Mouse (Mus musculus) frontal cortex, postnatal 36 days (tissue): ENCODE data around the gene Olr1.
"Not testable (repeated sequence)": the region's sequence is repeated elsewhere in the genome, so short reads cannot be mapped to it uniquely, and the experiment has no call there.

Experiments used
- DNase-seq, 2 experiments: peaks; one replicate each; pipeline ENCODE4 v3.0.0; 2022; ENCODE audit warnings: low spot score in 2 of 2

Gene Olr1

GRCm38 (mm10) chr6:129512868-129513267, 5.9 kb upstream of the Olr1 start:
- DNase-seq, result no peak

DNA sequence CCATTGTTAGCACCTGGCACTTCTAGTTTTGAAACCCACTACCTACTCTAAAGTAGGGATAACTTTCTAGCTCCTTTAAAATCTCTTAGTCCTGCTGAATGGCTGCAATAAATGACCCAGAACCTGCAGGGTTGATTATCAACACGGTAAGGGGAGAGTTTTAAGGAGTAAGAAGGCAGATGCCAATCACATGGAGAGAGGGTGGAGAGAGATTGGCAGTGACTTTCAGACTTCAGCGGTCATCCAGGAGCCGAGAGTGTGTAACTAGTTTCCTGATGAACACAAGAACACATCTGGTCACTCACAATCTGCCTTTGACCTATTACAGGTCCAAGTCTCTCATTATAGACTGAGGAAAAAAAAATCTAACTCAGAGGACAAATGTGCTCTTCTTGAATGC, 5.4 kb upstream of the Olr1 start, which contains the start of gene Tmem52b:
Gene Tmem52b (plus strand): TSS at position 189 of the 400 bp plus-strand sequence.
- no peak for DNase-seq

DNA sequence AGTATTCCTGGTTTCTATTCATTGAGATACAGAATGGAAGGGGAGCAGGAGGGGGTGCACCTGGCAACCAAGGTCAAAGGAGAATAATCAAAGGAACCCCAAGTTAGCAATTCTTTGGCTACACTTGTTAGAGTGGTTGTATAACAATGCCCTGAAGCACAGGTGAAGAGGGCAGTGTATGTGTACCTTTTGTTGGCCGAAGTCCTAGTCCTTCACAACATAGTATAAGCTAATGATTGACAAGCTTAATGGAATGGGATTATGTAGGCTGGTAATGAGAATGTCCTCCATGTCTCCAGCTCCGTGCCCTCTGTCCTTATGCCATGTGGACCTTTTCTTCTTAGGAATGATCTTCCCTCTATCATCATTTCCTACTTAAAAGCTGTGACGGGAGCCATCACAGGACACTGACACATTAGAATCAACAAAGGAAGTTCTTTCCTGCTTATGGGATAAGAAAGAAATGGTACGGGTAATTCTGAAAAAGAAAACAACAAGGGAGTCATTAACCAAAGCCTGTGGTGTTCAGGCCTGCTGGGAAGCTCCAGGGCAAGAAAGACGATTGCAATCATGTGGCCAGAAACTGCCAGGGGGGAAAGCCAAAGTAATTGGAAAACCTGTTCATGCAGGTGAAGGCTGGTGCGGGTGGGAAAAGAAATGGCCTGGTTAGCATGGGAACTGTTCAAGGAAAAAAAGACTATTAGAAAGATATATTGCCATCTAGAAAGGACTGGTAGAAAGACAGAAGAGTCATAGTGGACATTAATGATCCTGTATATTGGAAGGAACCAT, 3.4 kb upstream of the Olr1 start:
- DNase-seq, result no peak

- DNase-seq, result no peak
These were observed 3.5 kb downstream of the Olr1 start for GRCm38 (mm10) chr6:129503471-129503870.

GRCm38 (mm10) chr6:129499516-129499915, 7.4 kb downstream of the Olr1 start:
- DNase-seq, result not testable (repeated sequence)

DNA sequence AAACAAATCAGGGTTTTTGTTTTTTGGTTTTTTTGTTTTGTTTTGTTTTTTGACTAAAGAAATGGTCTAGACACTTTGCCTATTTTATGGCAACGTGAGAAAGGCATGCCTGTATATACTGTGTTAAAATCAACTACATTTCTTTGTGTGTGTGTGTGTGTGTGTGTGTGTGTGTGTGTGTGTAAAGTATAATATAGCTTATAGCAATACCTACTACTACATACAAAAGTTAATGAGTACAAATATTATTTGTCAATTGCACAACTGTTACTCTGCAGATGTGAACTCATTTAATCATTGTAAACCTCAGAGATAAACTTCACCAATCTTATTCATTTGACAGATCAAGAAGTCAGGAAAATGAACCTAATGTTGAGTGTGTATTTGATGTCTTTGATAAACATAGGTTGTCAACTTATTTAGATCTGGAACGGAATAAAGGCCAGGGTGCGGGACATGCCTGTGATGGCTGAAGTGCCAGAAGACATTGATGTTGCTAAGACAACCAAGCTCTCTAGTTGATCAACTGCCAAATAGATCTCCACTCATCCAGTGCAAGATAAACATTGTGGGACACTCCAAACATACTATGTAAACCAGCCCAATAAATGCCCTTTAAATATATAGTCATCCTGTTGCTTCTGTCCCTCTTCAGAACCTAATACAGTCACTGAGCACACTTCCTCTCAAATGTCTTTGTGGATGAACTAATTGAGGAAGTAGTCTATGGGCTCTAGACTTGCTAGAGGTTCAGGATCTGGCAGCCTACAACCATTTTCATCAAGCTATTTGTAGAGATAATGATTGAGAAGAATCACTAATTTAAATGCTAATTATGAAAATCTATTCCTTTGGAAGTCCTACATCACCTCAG, 9.4 kb downstream of the Olr1 start:
- DNase-seq, result no peak

DNA sequence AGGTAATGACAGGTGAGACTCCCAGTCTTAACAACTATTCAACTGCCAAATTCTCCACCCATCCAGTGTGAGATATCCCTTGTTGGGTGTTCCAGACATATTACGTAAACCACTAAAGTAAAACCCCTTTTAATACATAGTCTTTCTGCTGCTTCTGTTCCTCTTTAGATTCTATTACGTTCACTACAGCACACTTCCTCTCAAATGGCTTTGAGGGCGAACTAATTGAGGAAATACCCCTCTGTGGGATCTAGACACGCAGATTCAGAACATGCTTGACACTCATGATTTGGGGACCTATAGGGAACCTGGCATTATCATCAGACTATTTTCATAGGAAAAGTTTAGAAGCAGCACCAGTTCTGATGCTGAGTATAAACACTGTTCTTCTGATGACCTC, 12.0 kb downstream of the Olr1 start:
- no peak for DNase-seq

GRCm38 (mm10) chr6:129480089-129480958, 26.6 kb downstream of the Olr1 start:
- peak in 1 of 2 experiments; percentile 14 for DNase-seq

- peak in 1 of 2 experiments; percentile 9 for DNase-seq
These were observed 30.4 kb downstream of the Olr1 start for GRCm38 (mm10) chr6:129476404-129477126.

- no peak for DNase-seq
These were observed 34.3 kb downstream of the Olr1 start for GRCm38 (mm10) chr6:129472627-129473026.

- DNase-seq, result no peak
These were observed 35.6 kb downstream of the Olr1 start for GRCm38 (mm10) chr6:129471386-129471785.

- DNase-seq, result peak in 1 of 2 experiments; percentile 1
These were observed 55.4 kb downstream of the Olr1 start, which contains the start of gene Clec1a for GRCm38 (mm10) chr6:129451411-129452039. Gene Clec1a (minus strand): TSS chr6:129452000.

DNA sequence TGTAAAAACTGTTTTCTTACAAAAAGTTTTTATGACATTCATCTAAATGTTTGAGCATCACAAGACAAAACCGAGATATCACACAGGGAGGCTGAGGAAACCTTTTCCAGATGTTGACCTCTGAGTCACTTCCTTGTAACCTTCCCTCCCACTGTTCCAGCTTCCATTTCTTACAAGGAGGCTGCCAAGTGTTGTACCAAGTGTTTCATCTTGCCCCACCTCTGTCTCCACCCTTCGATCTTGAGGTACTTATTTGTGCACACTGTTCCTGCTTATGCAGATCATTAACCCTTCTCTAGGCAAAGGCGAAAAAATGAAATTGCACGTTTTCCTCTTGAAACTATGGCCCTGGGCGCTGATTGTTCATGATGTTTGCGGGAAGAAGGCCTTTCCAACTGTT, 57.2 kb downstream of the Olr1 start:
- no peak for DNase-seq

DNA sequence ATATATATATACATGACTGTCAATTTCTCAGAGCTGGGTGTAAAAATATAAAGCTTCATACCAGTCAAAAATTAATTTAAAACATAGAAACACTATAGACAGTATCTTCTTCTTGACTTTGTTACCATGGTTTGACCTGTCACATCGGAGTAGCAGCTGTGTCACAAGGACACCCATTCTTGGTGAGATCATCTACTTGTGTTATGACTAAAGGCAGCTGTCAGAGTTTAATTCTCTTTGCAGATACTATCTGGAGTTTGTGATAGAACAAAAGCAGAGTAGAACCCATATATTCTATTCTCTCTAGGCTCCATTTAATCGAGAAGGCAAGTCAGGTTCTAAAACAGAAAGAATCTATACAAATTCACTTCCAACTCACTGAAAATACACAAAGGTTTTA, 68.9 kb downstream of the Olr1 start:
- no peak for DNase-seq

GRCm38 (mm10) chr6:129436025-129436424, 70.9 kb downstream of the Olr1 start:
- no peak for DNase-seq
